Mouse (Mus musculus): ENCODE data around the gene Mogs.

Mogs gene

GRCm38 (mm10) chr6:83121863-83122710 lies 6.8 kb downstream of the Mogs start:
- no peak for DNase-seq (ENCODE audit: low read depth, low spot score)

- no peak for DNase-seq (ENCODE audit: low read depth, low spot score)
These were observed 7.7 kb downstream of the Mogs start for GRCm38 (mm10) chr6:83122961-83123360.

DNA sequence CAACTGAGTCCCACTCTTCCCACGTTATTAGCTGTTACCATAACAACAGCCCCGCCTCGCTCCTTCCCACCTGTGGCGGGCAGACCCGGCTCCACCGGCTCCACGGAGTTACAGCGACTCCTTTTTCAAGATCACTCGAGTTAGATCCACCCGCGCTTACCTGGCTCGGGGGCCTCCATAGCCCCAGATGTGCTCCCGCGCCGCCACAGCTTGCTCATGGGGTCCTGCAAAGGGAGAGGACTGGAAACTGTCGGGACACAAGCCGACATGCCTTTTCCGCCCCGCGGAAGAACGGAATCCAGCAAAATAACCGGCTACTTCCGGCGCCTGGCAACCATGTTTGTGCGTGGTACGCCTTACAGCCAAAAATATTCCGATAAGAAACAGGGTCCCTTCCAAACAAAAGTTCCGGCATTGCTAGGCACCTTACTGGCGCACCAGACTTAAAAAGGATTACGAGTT lies 9.6 kb downstream of the Mogs start:
- DNase-seq (ENCODE audit: low read depth, low spot score) = peak; percentile 91

DNA sequence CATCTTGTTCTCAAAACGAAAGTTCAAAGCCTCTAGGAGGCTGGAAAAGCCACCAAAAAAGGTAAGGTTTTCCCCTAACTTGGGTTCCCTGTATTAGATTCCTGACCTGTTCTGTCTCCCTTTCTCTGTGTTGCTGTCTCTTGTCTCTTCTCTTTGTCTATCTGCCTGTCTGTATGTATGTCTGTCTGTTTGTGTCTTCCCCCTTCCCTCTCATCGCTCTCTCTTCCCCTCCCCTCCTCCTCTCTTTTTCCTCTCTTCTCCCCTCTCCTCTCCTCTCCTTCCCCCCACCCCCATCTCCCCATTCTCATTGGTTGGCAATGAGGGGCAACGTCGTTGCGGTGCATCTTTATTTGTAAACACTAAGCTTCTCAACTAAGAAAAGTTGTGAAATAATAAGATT lies 10.0 kb downstream of the Mogs start, which contains the start of gene Ino80b:
TSS of gene Ino80b (minus strand) at position 101 of the 400 bp plus-strand sequence.
- DNase-seq (ENCODE audit: low read depth, low spot score) = no peak

- DNase-seq (ENCODE audit: low read depth, low spot score) = no peak
These were observed 12.1 kb downstream of the Mogs start for GRCm38 (mm10) chr6:83127419-83127818.

DNA sequence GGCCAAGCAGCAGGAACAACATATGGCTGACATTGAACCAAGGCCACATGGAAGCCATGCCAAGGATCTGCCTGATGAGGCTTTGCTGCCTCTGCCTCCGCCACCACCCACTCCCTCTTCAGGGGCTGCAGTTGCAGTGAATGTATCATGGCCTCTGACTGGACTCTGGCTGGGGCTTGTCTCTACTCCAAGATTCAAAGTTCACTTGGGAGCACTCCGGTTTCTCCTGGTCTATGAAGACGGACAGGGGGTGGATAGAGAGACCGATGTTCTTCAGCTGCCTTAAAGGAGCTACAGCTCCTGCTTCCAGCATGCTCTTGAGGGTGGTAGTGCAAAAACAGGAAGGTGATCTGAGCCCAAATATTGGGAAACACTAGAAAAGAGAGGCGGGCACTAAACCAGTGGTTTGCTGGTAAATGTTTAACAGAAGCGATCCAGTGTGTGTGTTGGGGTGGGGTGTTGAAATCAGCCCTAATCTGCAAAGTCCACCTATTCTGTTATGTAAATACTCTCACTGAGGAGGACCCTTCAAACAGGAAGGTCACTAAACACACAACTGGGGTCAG lies 16.3 kb downstream of the Mogs start:
- DNase-seq (ENCODE audit: low read depth, low spot score) = no peak

DNA sequence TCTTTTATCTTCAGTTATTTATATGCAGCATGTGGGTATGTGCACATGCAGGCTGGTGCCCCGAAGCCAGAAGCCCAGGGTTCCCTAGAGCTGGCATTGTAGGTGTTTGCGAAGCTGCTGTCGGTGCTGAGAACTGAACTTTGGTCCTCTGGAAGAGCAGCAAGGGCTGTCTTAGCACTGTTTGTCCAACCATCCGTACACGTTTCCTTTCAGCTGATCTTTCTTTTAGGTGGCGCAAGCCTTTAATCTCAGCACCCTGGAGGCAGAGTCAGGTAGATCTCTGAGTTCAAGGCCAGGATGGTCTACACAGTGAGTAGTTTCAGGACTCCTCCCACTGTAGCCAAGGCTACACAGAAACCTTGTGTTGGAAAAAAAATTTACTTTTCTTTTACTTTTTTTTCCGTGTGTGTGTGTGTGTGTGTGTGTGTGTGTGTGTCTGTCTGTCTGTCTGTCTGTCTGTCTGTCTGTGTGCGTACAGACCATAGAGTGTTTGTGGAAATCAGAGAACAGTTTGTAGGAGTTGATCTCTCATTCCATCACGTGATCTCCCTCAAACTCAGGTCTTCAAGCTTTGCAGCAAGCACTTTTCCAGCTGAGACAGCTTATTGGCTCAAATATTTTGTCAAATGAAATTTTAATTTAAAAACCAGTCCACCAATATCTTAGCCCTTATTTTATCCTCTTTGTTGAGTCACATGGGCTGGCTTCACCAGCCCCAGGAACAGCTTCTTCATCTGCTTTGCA lies 17.1 kb downstream of the Mogs start:
- no peak for DNase-seq (ENCODE audit: low read depth, low spot score)

- DNase-seq (ENCODE audit: low read depth, low spot score) = no peak
These were observed 18.9 kb downstream of the Mogs start for GRCm38 (mm10) chr6:83134226-83134625.

DNA sequence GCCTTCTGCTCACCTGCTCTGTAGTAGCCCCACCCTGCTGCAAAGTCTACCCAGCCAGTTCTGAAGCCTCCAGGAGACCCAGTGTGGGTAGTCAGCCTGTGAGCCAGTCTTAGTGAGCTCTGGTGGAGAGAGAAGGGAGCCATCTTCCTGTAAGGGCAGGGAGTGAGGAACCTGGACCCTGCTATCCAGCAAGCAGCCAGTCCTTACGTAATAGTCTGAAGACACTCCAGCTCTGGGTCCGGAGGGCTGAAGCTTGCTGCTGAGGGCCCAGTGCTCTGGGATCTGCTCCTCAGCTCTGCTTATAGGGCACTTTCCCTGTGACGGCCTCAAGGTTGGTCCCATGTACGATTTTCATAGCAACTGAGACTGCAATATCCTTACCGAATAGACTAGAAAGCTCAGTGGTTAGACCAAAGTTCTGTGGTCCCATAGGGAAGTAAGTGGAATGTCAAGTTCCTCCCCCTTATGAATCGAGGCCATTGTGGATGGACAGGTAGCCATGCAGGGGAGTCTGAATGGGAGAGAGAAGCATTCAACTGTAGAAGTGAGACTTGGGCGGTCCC lies 19.7 kb downstream of the Mogs start, which contains the start of gene Rtkn:
TSS of gene Rtkn (plus strand) at position 513 of the 563 bp plus-strand sequence.
- DNase-seq (ENCODE audit: low read depth, low spot score) = no peak

DNA sequence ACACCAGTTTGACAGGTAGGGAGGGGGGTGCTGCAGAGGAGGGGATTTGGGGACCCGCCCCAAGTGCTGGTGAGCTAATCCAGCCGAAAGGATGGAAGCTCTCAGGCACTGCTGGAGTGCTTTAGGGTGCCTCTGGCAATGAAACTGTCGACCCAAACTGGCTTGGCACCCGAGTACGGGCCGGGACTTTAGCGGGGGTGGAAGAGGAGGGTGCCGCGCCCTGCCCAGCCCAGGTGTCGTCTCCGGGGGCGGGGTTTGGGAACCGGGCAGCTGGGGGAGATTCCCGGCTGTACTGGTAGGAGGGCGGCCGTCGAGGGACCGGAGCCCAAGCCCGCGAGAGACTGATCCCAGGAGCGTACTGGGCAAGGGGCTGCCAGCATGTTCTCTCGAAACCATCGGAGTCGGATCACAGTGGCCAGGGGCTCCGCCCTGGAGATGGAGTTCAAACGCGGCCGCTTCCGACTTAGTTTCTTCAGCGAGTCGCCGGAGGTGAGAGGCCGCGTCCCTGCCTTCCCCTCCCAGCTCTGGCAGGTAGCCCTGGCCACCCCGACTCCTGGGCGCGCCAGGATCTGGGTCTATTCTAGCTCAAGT lies 20.4 kb downstream of the Mogs start:
- no peak for DNase-seq (ENCODE audit: low read depth, low spot score)

DNA sequence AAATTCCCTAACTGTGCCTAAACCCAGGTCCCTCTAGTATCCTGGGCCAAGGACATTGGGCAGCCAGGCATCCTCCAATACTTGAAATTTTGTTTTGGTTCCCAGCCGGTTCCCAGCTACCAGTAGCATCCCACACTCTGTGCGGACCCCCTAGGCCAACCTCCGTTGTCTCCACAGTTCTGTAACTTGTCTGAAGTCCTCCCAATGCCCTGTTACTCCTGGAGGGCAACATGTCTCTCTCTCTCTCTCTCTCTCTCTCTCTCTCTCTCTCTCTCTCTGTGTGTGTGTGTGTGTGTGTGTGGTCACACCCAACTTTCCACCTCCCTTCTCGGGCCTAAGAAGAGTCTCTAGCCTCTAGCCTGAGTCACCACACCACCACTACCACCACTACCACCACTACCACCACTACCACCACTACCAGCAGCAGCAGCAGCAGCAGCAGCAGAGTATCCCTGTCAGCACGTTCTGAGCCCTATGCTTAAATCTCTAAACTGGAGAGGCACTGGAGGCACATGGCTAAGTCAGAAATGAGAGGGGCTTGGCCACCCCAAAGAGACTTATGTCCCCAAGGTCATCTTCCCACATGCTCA lies 21.1 kb downstream of the Mogs start:
- no peak for DNase-seq (ENCODE audit: low read depth, low spot score)

DNA sequence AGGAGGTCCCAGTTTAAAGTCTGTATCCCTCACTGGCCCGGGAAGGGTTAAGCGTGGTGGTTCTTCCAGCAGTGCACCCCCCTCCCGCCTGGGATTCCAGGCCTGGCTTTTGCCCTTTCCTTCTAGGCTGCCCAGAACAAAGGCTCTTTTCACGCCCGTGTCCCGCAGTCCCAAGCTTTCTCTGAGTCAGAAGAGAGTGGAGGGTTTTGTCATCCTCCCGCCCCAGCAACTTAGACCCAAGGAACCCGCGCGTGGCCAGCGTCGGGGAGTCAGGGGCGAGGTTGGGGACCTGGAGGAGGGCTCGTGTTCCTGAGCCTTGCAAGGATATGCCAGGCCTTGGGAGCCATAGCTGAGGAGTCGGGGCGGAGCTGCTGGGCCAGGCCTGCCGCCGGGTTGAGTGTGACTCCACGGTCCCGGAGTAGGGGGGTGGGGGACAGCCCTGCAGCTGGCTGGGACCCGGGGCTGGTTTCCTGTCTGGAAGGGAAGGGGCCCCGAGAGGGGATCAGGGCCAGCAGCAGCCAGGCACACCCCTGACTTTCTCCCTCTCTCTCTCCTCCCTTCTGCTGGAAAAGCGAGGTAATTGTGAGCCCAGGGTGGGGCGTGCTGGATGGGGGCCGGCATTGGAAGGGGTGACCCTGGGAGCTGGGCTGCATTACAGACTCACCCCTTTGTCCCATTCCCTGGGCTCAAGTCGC lies 21.7 kb downstream of the Mogs start:
- DNase-seq (ENCODE audit: low read depth, low spot score) = no peak

DNA sequence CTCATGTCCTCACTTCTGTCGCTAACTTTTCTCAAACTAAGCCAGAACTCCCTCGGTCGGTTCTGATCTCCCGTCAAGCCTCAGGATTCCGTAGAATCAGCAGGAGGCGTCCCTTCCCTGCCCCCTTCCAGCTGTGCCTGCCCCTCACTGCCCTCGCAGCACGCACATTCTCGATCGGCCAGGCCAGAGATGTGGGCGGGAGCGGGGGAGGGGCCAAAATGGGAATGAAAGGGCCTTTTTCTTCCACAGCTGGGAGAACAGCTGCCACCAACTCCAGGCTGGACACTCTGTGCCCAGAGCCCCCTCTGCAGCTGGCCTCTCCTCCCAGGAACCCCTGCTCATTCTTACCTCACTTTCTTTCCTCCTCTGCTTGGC lies 22.3 kb downstream of the Mogs start:
- DNase-seq (ENCODE audit: low read depth, low spot score) = no peak

- no peak for DNase-seq (ENCODE audit: low read depth, low spot score)
These were observed 22.8 kb downstream of the Mogs start for GRCm38 (mm10) chr6:83138056-83138455.

- no peak for DNase-seq (ENCODE audit: low read depth, low spot score)
These were observed 24.7 kb downstream of the Mogs start for GRCm38 (mm10) chr6:83140044-83140443.

DNA sequence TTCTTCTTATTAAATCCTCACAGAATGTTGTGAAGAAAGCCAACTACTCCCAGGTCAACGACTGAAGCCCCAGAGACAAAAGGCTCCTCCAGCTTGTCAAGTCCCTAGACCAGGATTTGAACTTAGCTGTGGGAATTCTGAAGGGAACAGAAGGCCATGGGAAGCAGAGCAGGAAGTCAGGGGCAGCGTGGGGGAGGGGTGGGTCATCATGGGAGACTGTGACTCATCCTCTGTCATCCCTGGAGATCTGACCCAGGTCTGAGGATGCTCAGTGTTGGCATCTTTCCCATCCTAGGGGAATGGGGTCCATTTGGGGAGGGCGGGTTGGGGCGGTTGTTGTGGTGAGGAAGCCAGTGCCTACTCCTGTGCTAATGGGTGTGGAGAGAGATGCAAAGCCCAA lies 26.3 kb downstream of the Mogs start:
- no peak for DNase-seq (ENCODE audit: low read depth, low spot score)

DNA sequence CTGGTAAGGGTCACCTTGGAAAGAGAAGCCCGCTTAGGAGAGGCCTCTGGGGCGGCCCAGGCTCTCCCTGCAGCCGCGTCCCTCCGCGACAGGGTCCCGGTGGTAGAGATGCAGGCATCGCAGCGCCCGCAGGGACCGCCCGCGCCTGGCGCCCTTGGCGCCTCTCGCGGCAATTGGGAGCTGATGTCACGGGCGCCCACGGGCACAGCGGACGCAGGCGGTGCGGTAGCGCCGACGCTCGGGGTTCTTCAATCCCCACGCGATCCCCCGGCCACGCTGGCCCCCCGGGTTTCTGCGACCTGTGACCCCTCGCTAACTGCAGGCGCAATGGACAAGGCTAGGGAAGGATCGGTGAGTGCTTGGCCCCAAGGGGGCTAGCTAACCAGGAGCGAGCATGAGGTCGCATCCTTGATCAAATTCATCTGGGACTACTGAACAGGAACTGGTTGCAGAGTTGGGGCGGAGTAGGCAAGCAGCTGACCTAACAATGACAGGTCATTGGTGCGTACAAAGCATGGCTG lies 27.0 kb downstream of the Mogs start:
- no peak for DNase-seq (ENCODE audit: low read depth, low spot score)

DNA sequence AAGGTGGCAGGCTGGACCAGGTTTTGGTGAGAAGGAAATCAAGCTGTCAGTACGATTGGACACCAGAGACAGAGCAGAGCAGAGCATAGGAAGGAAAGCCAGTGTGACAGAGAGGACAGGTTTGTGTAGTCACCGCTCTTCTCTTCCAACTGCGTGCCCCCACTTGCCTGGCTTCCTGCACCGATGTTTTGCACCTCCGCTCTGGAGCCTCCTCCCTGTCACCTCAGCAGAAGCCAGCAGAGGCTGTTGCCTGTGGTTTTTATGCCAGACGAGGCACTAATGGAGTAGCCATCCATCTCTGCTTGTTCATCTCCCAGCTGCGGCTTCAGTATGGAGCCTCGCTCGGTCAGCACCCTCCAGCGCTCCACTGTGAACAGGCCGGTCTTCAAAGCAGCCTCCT lies 27.6 kb downstream of the Mogs start:
- DNase-seq (ENCODE audit: low read depth, low spot score) = no peak

GRCm38 (mm10) chr6:83145209-83145608 lies 29.9 kb downstream of the Mogs start:
- no peak for DNase-seq (ENCODE audit: low read depth, low spot score)

- no peak for DNase-seq (ENCODE audit: low read depth, low spot score)
These were observed 30.5 kb downstream of the Mogs start for GRCm38 (mm10) chr6:83145805-83146204.

Measured in retina, adult 2 months (tissue).